Mouse (Mus musculus) kidney, adult 2 months (tissue): Measurements from ENCODE around the gene Gimap8. TPM values are rescaled to one million over a fixed set of nuclear protein-coding genes. Genes with fewer than 3 reads are reported as not detected.

Experiments
- DNase-seq: peaks from one replicate; pipeline ENCODE4 v3.0.0; 2021
- H3K27ac ChIP-seq: fragments of 200-500 bp; 2 replicates; pipeline ENCODE4 v1.5.1; 2012; ENCODE audit warnings: low read depth, low read length, control low read depth, inconsistent platforms; ENCODE audit not compliant: insufficient read depth
- H3K27me3 ChIP-seq: fragments of 200-500 bp; replicated peaks from 2 replicates; pipeline ENCODE4 v1.6.1; 2012; ENCODE audit warnings: mild to moderate bottlenecking, moderate library complexity, low read length, inconsistent platforms; ENCODE audit not compliant: control insufficient read depth, insufficient read depth
- H3K36me3 ChIP-seq: fragments of 200-500 bp; 2 replicates; pipeline ENCODE4 v1.6.1; 2012; ENCODE audit warnings: mild to moderate bottlenecking, moderate library complexity, low read length, inconsistent platforms; ENCODE audit not compliant: control insufficient read depth, insufficient read depth
- H3K4me1 ChIP-seq: fragments of 200-500 bp; 2 replicates; pipeline ENCODE4 v1.6.1; 2011; ENCODE audit warnings: low read length; ENCODE audit not compliant: control insufficient read depth, insufficient read depth
- H3K4me3 ChIP-seq: fragments of 200-500 bp; 2 replicates; pipeline ENCODE4 v1.5.1; 2011; ENCODE audit warnings: mild to moderate bottlenecking, low read depth, low read length, control low read depth; ENCODE audit not compliant: insufficient read depth
- CTCF ChIP-seq: fragments of 200-500 bp; conservative IDR thresholded peaks from 2 replicates; pipeline ENCODE4 v1.5.1; 2011; ENCODE audit warnings: low read depth, mild to moderate bottlenecking, control low read depth, low read length, moderate library complexity, mixed read lengths; ENCODE audit not compliant: insufficient read depth, insufficient read length
- POLR2A ChIP-seq: fragments of 200-500 bp; IDR thresholded peaks from one replicate; pipeline ENCODE4 v1.6.1; 2011; ENCODE audit warnings: low read depth, low read length, control low read depth
- WGBS: fragments of 180-500 bp; shearing (Covaris S2); methylation state at CpG from one replicate; pipeline ENCODE4 v1.1.7; 2018; 5-methylcytosine and 5-hydroxymethylcytosine counted together
- polyA plus RNA-seq: library from polyadenylated mRNA; depleted of rRNA; stranded (reverse); fragments of >200 nt; gene quantifications from 2 replicates; pipeline ENCODE4 v1.2.3, GENCODE M21; 2012; rRNA removed

The Gimap8 gene
- polyA plus RNA-seq, 1 experiment: 9.1 TPM

- H3K27me3 ChIP-seq: no peaks in the 10 kb centered on the region
These were observed 59.1 kb downstream of the Gimap8 start for GRCm38 (mm10) chr6:48706130-48706529.

More at GRCm38 (mm10) chr6:48706130-48706529, 59.1 kb downstream of the Gimap8 start:
- H3K27ac ChIP-seq: peak overlapping the region; percentile 67
- peak overlapping the region; percentile 31 for H3K4me3 ChIP-seq
- WGBS: 54% methylated on average over 3 of the region's 3 CpGs
- H3K36me3 ChIP-seq: peaks cover 1% of the 10 kb centered on the region; the same call in 1 of the 2 replicates
- no peak for TF ChIP-seq POLR2A
- TF ChIP-seq CTCF: no peak
- H3K4me1 ChIP-seq: no peaks in the 10 kb centered on the region
- no peak for DNase-seq

Other genes starting within 250 kb of the Gimap8 start
- gene Zfp467, start 201.4 kb upstream of the Gimap8 start, polyA plus RNA-seq: 67.0 and 80.0 TPM in 2 replicates
- 1.5 and 1.9 TPM in 2 replicates for gene Sspo, start 199.0 kb upstream of the Gimap8 start, polyA plus RNA-seq
- 101 and 109 TPM in 2 replicates for gene Atp6v0e2, start 109.6 kb upstream of the Gimap8 start, polyA plus RNA-seq
- gene Lrrc61, start 92.4 kb upstream of the Gimap8 start, polyA plus RNA-seq: 35.3 and 36.5 TPM in 2 replicates
- 87.9 and 89.2 TPM in 2 replicates for gene Rarres2, start 74.4 kb upstream of the Gimap8 start, polyA plus RNA-seq
- not detected in 2 replicates for gene Gm45021, start 57.6 kb upstream of the Gimap8 start, polyA plus RNA-seq
- 49.2 and 73.1 TPM in 2 replicates for gene Repin1, start 53.4 kb upstream of the Gimap8 start, polyA plus RNA-seq
- 0.42 and 0.49 TPM in 2 replicates for gene Gm44965, start 53.3 kb upstream of the Gimap8 start, polyA plus RNA-seq
- gene Zfp775, start 45.2 kb upstream of the Gimap8 start, polyA plus RNA-seq: 4.3 and 6.1 TPM in 2 replicates
- gene AI854703, start 20.5 kb upstream of the Gimap8 start, polyA plus RNA-seq: 30.9 and 37.4 TPM in 2 replicates
- gene Gimap9, start 28.9 kb downstream of the Gimap8 start, polyA plus RNA-seq: 6.8 and 10.1 TPM in 2 replicates
- 27.5 and 44.3 TPM in 2 replicates for gene Gimap4, start 37.3 kb downstream of the Gimap8 start, polyA plus RNA-seq
- 14.2 and 24.0 TPM in 2 replicates for gene Gimap6, start 61.0 kb downstream of the Gimap8 start, polyA plus RNA-seq
- gene Gm28053, start 71.4 kb downstream of the Gimap8 start, polyA plus RNA-seq: not detected in 2 replicates
- gene Gimap7, start 71.4 kb downstream of the Gimap8 start, polyA plus RNA-seq: 0.20 and 0.97 TPM in 2 replicates
- gene Gimap1, start 91.8 kb downstream of the Gimap8 start, polyA plus RNA-seq: 8.3 and 10.0 TPM in 2 replicates
- 16.2 and 19.6 TPM in 2 replicates for gene Gimap5, start 99.0 kb downstream of the Gimap8 start, polyA plus RNA-seq
- gene Gimap3, start 123.6 kb downstream of the Gimap8 start, polyA plus RNA-seq: 3.1 and 10.6 TPM in 2 replicates
- 509 and 544 TPM in 2 replicates for gene Tmem176a, start 193.7 kb downstream of the Gimap8 start, polyA plus RNA-seq
- 1,386 and 1,411 TPM in 2 replicates for gene Tmem176b, start 194.3 kb downstream of the Gimap8 start, polyA plus RNA-seq
- gene Aoc1, start 225.7 kb downstream of the Gimap8 start, polyA plus RNA-seq: 7.3 and 7.7 TPM in 2 replicates